ENCODE assay signal across 8 mouse cellular contexts in genomic region chr11:120633520-120634343, GRCm38 (mm10). TPM values are rescaled to one million over a fixed set of nuclear protein-coding genes. Genes with fewer than 3 reads are reported as not detected.
DNase-seq lines count a peak whose midpoint lies in the region; ATAC-seq lines count a peak whose summit lies in the region.

TSS of gene Mafg (minus strand) at chr11:120633600.

- no peaks in the 10 kb centered on the region for H3K9me3 ChIP-seq in hindbrain, embryonic 13.5 days

- peak within 1 kb of the TSS; percentile 92 for H3K27ac ChIP-seq in hindbrain, embryonic 13.5 days

- H3K4me2 ChIP-seq in hindbrain, embryonic 13.5 days = peak within 1 kb of the TSS; percentile 86

- WGBS in hindbrain, embryonic 13.5 days = 10% methylated on average over 58 of the region's 58 CpGs

- ATAC-seq in hindbrain, embryonic 13.5 days (ENCODE audit: low FRiP score) = peak; percentile 87

- H3K4me1 ChIP-seq in hindbrain, embryonic 13.5 days (replicated peaks) = peaks cover 43% of the 10 kb centered on the region

- H3K9ac ChIP-seq in hindbrain, embryonic 13.5 days = peak within 1 kb of the TSS; percentile 95

- H3K27me3 ChIP-seq in hindbrain, embryonic 13.5 days = no peaks in the 10 kb centered on the region

- peaks cover 12% of the 10 kb centered on the region for H3K36me3 ChIP-seq in hindbrain, embryonic 13.5 days

- peak; percentile 98 for DNase-seq in NIH3T3 (ENCODE audit: low read depth)
- peak; percentile 96 for DNase-seq in cerebellum, postnatal 10 days
- peak; percentile 86 to 89 for DNase-seq in frontal cortex, postnatal 14 days (ENCODE audit: low spot score in 2 of 2)
- DNase-seq in layer of hippocampus, postnatal 25 days (ENCODE audit: extremely low spot score in 1 of 2, low spot score in 1 of 2) = peak; percentile 74 to 80
- peak; percentile 94 for DNase-seq in lung, postnatal 25 days (ENCODE audit: low spot score)
- peak; percentile 98 for DNase-seq in retina, embryonic 14.5 days (ENCODE audit: low spot score)
- peak; percentile 89 for DNase-seq in thymus, postnatal 4 days

- H3K4me3 ChIP-seq in hindbrain, embryonic 13.5 days = peak within 1 kb of the TSS; percentile 94

RNA-seq across cellular contexts. Expression of gene Mafg, which starts in this region (rescaled TPM):
- polyA plus RNA-seq in hindbrain, embryonic 13.5 days (2015; fragmentation: Nextera tagmentation; extraction: Ambion mirVana) = 27.5 and 30.8 TPM in 2 replicates
- 10 to 100 TPM; 68.9 to 83.2 TPM for total RNA-seq in layer of hippocampus, postnatal 25 days (2021)

Comparison
In these comparisons a context has a peak if more than half of its experiments do, and no peak if none do; other contexts are left out.
1. Peak in every context shown above with its lines: DNase-seq, ATAC-seq, H3K4me3 ChIP-seq and H3K27ac ChIP-seq.